Mouse (Mus musculus): ENCODE results near the gene Bcl2l1. TPM values are rescaled to one million over a fixed set of nuclear protein-coding genes. Genes with fewer than 3 reads are reported as not detected.
A peak's percentile ranks its signal among the peaks of the same experiment; 100 is the strongest.

Gene Bcl2l1
- polyA plus RNA-seq, 1 experiment from 2014 or later, result 209 TPM

DNA sequence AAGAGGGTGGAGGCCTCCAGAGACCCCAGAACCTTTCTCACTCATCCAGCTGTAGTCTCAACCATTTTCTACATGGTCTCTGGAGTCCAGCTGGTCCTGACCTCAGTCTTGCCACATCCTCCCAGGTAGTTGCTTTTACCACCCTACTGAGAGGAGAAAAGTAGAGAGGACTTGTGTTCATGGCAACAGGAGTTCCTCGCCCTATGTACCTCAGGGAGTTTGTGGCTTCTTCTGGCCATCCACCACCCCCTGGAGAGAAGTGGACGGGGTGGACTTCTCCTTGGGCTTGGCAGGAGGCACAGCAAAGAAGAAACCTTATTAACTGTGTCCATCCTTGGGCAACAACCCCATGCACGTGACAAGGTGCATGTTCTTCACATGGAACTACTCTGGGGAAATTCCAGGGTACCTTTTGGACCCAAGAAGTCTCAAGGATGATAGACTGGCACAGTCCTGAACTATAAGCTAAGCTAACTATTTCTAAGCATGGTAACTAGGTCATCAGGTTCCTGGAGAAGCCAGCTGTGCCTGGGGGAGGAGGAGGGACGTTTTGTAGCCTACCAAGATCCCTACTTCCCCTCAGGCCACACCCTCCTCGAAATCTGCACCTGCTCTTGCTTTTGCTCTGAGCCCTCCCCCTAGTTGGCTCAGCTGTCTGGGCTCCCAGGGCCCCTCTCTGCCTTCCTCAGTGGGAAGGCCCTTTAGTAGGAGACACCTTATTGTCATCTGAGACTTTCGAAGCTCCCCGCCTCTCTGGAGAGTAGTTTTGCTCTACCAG, 15.5 kb downstream of the Bcl2l1 start:
- peak overlapping the region; percentile 27 for H3K4me3 ChIP-seq (replicated peaks)
- peaks cover 42% of the 10 kb centered on the region for H3K36me3 ChIP-seq (replicated peaks)
- H3K9me3 ChIP-seq (replicated peaks), result no peaks in the 10 kb centered on the region
- WGBS (ENCODE audit: insufficient replicate concordance), result 44% methylated on average over 7 of the region's 7 CpGs
- peak; percentile 48 for ATAC-seq (ENCODE audit: insufficient read depth)
- peak overlapping the region; percentile 63 for H3K4me2 ChIP-seq
- H3K27ac ChIP-seq (replicated peaks), result peak overlapping the region; percentile 99
- no peaks in the 10 kb centered on the region for H3K27me3 ChIP-seq
- H3K9ac ChIP-seq, result peak overlapping the region; percentile 52
- peaks cover 100% of the 10 kb centered on the region for H3K4me1 ChIP-seq (replicated peaks)

DNA sequence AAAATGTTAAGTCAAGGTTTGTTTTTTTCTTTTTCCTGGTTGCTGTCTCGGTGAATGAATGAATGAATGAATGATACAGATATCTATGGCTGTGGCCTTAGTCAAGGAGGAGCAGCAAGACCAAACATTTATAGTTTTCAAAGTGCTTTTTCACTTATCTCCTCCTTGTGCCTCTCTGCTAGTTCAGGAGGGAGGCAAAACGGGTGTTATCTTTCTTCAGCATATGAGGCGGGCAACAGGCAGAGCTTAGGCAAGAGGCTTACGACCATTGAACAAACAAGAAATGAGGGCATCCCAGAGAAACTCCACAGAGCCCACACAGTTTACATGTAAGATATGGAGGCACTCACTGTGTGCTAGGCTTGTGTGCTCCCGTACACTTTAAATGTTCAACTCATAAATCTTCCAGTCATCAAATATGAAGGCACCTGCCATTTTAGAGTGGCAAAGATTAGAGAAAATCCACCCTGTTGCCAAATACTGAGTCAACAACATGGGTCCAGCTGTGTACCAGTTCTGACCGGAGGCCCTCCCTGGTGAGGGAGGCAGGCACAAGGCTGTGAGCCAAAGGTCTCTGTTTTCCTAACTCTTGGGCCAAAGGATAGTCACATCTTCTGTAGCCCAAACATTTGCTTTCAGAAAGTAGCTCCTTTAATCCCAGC, 17.2 kb downstream of the Bcl2l1 start:
- 9% methylated on average over 6 of the region's 6 CpGs for WGBS (ENCODE audit: insufficient replicate concordance)
- Histone ChIP-seq H3K9ac (peak overlapping the region; percentile 50), H3K36me3 (replicated peaks) (peaks cover 25% of the 10 kb centered on the region), H3K27ac (replicated peaks) (peak overlapping the region; percentile 99), H3K9me3 (replicated peaks) (no peaks in the 10 kb centered on the region), H3K27me3 (no peaks in the 10 kb centered on the region), H3K4me3 (replicated peaks) (peak overlapping the region; percentile 14), H3K4me1 (replicated peaks) (peaks cover 100% of the 10 kb centered on the region), H3K4me2 (peak overlapping the region; percentile 63)
- peak; percentile 75 for ATAC-seq (ENCODE audit: insufficient read depth)

- H3K27me3 ChIP-seq, result no peaks in the 10 kb centered on the region
- peak overlapping the region; percentile 99 for H3K27ac ChIP-seq (replicated peaks)
- H3K4me2 ChIP-seq, result peak overlapping the region; percentile 63
- ATAC-seq (ENCODE audit: insufficient read depth), result no peak
- 79% methylated on average over 1 of the region's 1 CpGs for WGBS (ENCODE audit: insufficient replicate concordance)
- no peaks in the 10 kb centered on the region for H3K9me3 ChIP-seq (replicated peaks)
- H3K4me3 ChIP-seq (replicated peaks), result no peak overlapping the region
- peaks cover 22% of the 10 kb centered on the region; the same call in 1 of the 2 replicates for H3K36me3 ChIP-seq (replicated peaks)
- H3K4me1 ChIP-seq (replicated peaks), result peaks cover 100% of the 10 kb centered on the region
- peak overlapping the region; percentile 47 for H3K9ac ChIP-seq
These were observed 18.3 kb downstream of the Bcl2l1 start for GRCm38 (mm10) chr2:152813232-152813631.

DNA sequence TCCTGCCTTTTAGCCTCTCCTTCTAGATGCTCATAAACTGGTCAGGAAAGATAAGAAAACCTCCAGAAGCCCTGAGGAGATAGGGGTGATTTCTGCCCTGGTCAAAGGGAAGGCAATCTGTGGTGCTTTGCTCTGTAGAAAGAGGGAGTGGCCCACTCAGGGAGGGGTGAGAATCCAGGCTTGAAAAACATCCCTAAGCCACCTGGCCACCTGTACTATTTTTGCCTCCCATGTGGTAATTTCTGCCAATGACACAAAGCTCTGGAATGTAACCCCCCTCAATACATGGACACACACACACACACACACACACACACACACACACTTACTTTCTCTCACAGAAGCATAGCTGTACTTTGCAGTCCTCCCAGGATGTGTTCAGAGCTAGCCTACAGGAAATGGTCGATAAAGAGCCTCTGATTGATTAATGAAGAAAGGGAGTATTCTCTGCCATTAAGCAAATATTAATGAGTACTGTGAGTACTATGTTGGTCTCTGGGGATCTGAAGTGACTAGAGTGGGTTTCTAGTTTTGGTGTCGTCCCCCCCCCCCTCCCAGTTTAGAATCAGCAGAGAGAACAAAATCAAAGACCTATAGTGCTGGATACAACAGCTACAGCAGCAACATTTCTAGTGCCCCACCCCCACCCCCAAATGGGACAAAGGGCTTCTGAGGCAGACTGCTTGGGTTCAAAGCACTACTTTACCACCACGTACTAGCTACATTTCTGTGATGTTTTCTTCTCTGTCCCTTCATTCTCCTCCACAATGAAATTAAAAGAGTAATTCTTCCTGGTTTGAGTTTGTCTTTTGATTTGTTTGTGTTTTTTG, 20.0 kb downstream of the Bcl2l1 start:
- Histone ChIP-seq H3K4me2 (peak overlapping the region; percentile 60), H3K36me3 (replicated peaks) (peaks cover 23% of the 10 kb centered on the region), H3K9me3 (replicated peaks) (no peaks in the 10 kb centered on the region), H3K4me3 (replicated peaks) (no peak overlapping the region), H3K9ac (peak overlapping the region; percentile 22; the same call in 1 of the 2 replicates), H3K4me1 (replicated peaks) (peaks cover 94% of the 10 kb centered on the region), H3K27me3 (no peaks in the 10 kb centered on the region), H3K27ac (replicated peaks) (peak overlapping the region; percentile 99)
- ATAC-seq (ENCODE audit: insufficient read depth), result peak; percentile 76
- 47% methylated on average over 3 of the region's 3 CpGs for WGBS (ENCODE audit: insufficient replicate concordance)

- Histone ChIP-seq H3K27me3 (no peaks in the 10 kb centered on the region), H3K4me3 (replicated peaks) (0 out of 2 replicates have a peak overlapping the region, but pooled peaks have one; percentile 21), H3K4me1 (replicated peaks) (peaks cover 94% of the 10 kb centered on the region), H3K9me3 (replicated peaks) (no peaks in the 10 kb centered on the region), H3K27ac (replicated peaks) (peak overlapping the region; percentile 99), H3K36me3 (replicated peaks) (peaks cover 29% of the 10 kb centered on the region), H3K4me2 (peak overlapping the region; percentile 60), H3K9ac (peak overlapping the region; percentile 44)
- no peak for ATAC-seq (ENCODE audit: insufficient read depth)
- 53% methylated on average over 5 of the region's 5 CpGs for WGBS (ENCODE audit: insufficient replicate concordance)
These were observed 21.2 kb downstream of the Bcl2l1 start for GRCm38 (mm10) chr2:152810158-152810941.

DNA sequence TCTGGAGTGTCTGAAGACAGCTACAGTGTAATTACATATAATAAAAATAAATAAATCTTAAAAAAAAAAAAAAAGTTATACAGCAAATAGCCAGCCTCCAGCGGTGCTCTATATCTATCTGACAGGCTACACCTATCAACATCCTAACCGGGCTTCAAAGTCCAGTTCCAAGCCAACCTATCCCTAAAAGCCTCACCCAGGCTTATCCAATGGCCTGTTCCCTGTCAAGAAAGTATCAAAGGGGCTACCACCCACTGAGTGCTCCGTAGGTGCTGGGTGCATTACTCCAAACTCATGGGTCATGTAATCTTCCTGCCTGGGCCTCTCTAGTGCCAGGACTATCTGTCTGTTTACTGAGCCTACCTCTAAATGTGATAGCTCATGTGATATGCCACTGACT, 23.4 kb downstream of the Bcl2l1 start:
- Histone ChIP-seq H3K4me1 (replicated peaks) (peaks cover 94% of the 10 kb centered on the region), H3K4me2 (peak overlapping the region; percentile 8; the same call in 1 of the 2 replicates), H3K4me3 (replicated peaks) (no peak overlapping the region), H3K9ac (peak overlapping the region; percentile 7; the same call in 1 of the 2 replicates), H3K27me3 (no peaks in the 10 kb centered on the region), H3K36me3 (replicated peaks) (peaks cover 41% of the 10 kb centered on the region), H3K9me3 (replicated peaks) (no peaks in the 10 kb centered on the region), H3K27ac (replicated peaks) (peak overlapping the region; percentile 99)
- WGBS (ENCODE audit: insufficient replicate concordance), result 64% methylated on average over 3 of the region's 3 CpGs
- ATAC-seq (ENCODE audit: insufficient read depth), result peak; percentile 13; the same call in 1 of the 2 replicates

- Histone ChIP-seq H3K4me3 (replicated peaks) (no peak overlapping the region), H3K27ac (replicated peaks) (peak overlapping the region; percentile 88), H3K9ac (no peak overlapping the region), H3K4me2 (no peak overlapping the region), H3K4me1 (replicated peaks) (peaks cover 92% of the 10 kb centered on the region), H3K36me3 (replicated peaks) (peaks cover 44% of the 10 kb centered on the region), H3K27me3 (no peaks in the 10 kb centered on the region), H3K9me3 (replicated peaks) (no peaks in the 10 kb centered on the region)
- WGBS (ENCODE audit: insufficient replicate concordance), result 45% methylated on average over 2 of the region's 2 CpGs
- no peak for ATAC-seq (ENCODE audit: insufficient read depth)
These were observed 25.5 kb downstream of the Bcl2l1 start for GRCm38 (mm10) chr2:152806037-152806436.

- H3K4me1 ChIP-seq (replicated peaks), result peaks cover 90% of the 10 kb centered on the region
- no peak for ATAC-seq (ENCODE audit: insufficient read depth)
These were observed 26.4 kb downstream of the Bcl2l1 start for GRCm38 (mm10) chr2:152805111-152805490.

DNA sequence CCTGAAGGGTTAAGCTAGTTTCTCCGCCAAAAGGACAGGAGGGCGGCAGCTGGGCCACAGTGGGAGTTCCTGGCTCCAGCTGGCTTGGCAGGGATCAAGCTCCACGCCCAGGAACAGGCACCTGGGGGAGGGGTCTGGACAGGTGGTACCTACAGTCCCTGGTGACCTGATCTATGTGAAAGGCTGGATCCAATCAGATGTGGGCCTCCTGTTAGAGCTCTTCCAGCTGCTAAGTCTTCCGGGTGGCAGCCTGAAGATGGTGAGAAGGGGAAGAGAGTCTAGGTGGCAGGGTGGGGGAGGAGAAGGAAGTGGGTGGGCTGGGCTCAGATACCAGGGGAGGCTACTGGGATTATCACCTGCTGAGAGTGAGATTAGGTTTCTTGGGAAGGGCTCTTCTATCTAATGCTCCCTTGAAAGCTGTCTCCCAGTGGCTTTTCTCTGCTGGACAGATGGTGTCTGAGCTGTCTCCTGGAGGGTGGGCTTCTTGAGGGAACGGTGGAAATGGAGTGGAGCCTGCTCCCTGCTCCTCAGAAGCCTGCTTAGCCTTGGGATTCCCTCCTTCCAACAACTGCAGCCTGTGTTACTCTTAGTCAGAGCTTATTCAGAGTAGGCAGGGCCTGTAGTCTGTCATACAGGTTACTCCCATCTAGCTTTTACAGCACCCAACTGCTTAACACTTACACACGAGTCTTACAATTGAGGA, 27.0 kb downstream of the Bcl2l1 start:
- Histone ChIP-seq H3K9ac (peak overlapping the region; percentile 54), H3K36me3 (replicated peaks) (peaks cover 44% of the 10 kb centered on the region), H3K4me3 (replicated peaks) (peak overlapping the region; percentile 25), H3K27me3 (no peaks in the 10 kb centered on the region), H3K4me2 (peak overlapping the region; percentile 55), H3K27ac (replicated peaks) (peak overlapping the region; percentile 88), H3K4me1 (replicated peaks) (peaks cover 88% of the 10 kb centered on the region), H3K9me3 (replicated peaks) (no peaks in the 10 kb centered on the region)
- 19% methylated on average over 6 of the region's 6 CpGs for WGBS (ENCODE audit: insufficient replicate concordance)
- peak; percentile 61 for ATAC-seq (ENCODE audit: insufficient read depth)

More at GRCm38 (mm10) chr2:152805111-152805490, 26.4 kb downstream of the Bcl2l1 start:
- peak overlapping the region; percentile 54; the same call in 1 of the 2 replicates for H3K9ac ChIP-seq
- H3K36me3 ChIP-seq (replicated peaks), result peaks cover 44% of the 10 kb centered on the region
- no peaks in the 10 kb centered on the region for H3K9me3 ChIP-seq (replicated peaks)
- peak overlapping the region; percentile 88 for H3K27ac ChIP-seq (replicated peaks)
- 63% methylated on average over 5 of the region's 5 CpGs for WGBS (ENCODE audit: insufficient replicate concordance)
- peak overlapping the region; percentile 55 for H3K4me2 ChIP-seq
- H3K4me3 ChIP-seq (replicated peaks), result no peak overlapping the region
- H3K27me3 ChIP-seq, result no peaks in the 10 kb centered on the region

DNA sequence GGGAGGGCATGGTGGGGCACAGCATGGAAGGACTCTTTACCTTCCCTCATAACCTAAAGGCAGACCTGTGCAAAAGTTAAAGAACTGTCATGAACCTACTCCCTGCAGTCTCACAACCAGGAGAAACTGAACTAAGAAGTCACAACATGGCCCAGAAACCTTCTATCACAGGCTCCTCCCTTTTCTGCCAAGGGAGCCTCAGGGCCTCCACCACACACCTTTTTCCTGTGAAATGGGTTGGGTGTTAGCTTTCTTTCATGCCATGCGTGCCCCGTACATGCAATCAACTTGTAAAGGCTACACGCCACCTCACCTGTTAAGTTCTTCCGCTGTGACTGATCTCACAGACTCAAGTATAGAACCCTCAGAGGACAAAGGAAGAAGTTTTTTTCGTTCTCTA, 28.4 kb downstream of the Bcl2l1 start:
- Histone ChIP-seq H3K36me3 (replicated peaks) (peaks cover 43% of the 10 kb centered on the region), H3K4me3 (replicated peaks) (no peak overlapping the region), H3K4me1 (replicated peaks) (peaks cover 78% of the 10 kb centered on the region), H3K4me2 (peak overlapping the region; percentile 32; the same call in 1 of the 2 replicates), H3K27me3 (no peaks in the 10 kb centered on the region), H3K9ac (peak overlapping the region; percentile 39; the same call in 1 of the 2 replicates), H3K27ac (replicated peaks) (peak overlapping the region; percentile 58), H3K9me3 (replicated peaks) (no peaks in the 10 kb centered on the region)
- WGBS (ENCODE audit: insufficient replicate concordance), result 77% methylated on average over 5 of the region's 5 CpGs
- no peak for ATAC-seq (ENCODE audit: insufficient read depth)

Data from liver, embryonic 15.5 days (tissue).